Mouse (Mus musculus) left cerebral cortex, adult 2 months (tissue): Measurements from ENCODE around the gene Gm10097. TPM values are rescaled to one million over a fixed set of nuclear protein-coding genes. Genes with fewer than 3 reads are reported as not detected.
A peak's percentile ranks its signal among the peaks of the same experiment; 100 is the strongest.

Source experiments
- DNase-seq, 2 experiments: peaks; one replicate each; pipeline ENCODE4 v3.0.0; 2021 to 2022; ENCODE audit warnings: low spot score in 2 of 2, mixed read lengths in 1 of 2; ENCODE audit errors: extremely low spot score in 1 of 2
- H3K27ac ChIP-seq: fragments of 200-600 bp; 2 replicates; pipeline ENCODE4 v1.8.1; 2022
- H3K4me3 ChIP-seq: fragments of 200-600 bp; 2 replicates; pipeline ENCODE4 v1.8.1; 2022
- CTCF ChIP-seq: fragments of 200-600 bp; IDR thresholded peaks from 2 replicates; pipeline ENCODE4 v1.8.1; 2022; ENCODE audit warnings: antibody characterized with exemption, mild to moderate bottlenecking, moderate library complexity
- intact Hi-C: fragments of 180-260 bp; cut with DNase I; formaldehyde crosslinking; loops from one replicate; pipeline ENCODE4 v1.15.1; 2025
- long read RNA-seq, 2 experiments: library from polyadenylated mRNA; stranded (forward); transcript quantifications; one replicate each; pipeline ENCODE4 v2.0.0; 2021; ENCODE audit warnings: borderline mapping rate in 2 of 2
- total RNA-seq, 2 experiments: library from RNA; stranded (reverse); gene quantifications; 2 replicates each; pipeline ENCODE4 v1.2.3; 2021

Gm10097 gene
- total RNA-seq, result not detected
- long read RNA-seq, experiment 1, result 0 reads
- long read RNA-seq, experiment 2, result 0 reads

GRCm38 (mm10) chr10:5068676-5069265 lies at the start of gene Gm10097:
Gene Gm10097 (plus strand): TSS chr10:5069192.
- intact Hi-C loops, result no loop called here
- H3K27ac ChIP-seq, result peak within 1 kb of the TSS; percentile 53; the same call in 1 of the 2 replicates
- no peak within 1 kb of the TSS for H3K4me3 ChIP-seq
- DNase-seq, result no peak
- no peak for TF ChIP-seq CTCF

- Histone ChIP-seq H3K27ac (no peak overlapping the region), H3K4me3 (no peak overlapping the region)
- intact Hi-C loops, result no loop called here
- no peak for DNase-seq
- TF ChIP-seq CTCF, result no peak
These were observed 43.1 kb upstream of the Gm10097 start for GRCm38 (mm10) chr10:5025906-5026305.

DNA sequence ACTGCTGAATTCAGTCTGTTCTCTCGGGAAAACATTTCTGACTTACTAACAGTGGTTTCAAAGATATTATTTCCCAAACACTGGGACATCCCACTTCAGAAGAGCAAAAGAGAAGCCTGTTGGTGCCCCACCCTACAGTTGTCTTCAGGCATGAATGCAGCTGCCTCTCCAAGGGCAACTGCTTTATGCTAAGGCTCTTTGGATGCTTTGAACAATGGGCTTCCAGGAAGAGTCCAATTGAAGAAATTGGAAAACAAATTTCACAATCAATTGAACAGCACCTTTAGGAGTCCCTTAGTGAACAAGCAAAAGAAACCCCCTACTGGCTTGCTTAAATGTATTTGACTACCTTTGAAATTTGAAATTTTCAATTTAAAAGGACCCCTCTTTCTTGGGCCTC lies 41.8 kb upstream of the Gm10097 start:
- intact Hi-C loops, result no loop called here
- no peak for DNase-seq
- no peak for TF ChIP-seq CTCF

DNA sequence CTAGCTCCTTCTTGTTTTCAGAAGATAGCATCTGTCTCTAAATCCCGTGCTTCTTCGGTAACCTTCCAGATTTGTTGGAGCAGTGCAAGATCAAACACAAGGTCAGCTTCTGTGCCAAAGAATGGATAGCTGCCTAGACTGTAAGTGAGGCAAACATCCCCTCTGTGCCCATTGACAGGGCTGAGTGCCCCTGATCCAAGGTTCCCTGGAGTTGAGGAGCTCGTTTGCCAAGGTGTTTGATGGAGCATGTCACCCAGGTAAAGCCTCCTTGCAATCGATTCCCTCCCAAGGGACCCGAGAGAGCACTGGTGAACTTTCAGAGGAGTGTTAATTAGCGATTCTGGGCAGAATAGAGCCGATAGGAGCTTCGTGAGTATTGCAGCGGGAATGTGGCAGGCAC lies 40.7 kb upstream of the Gm10097 start:
- no peak for TF ChIP-seq CTCF
- intact Hi-C loops, result no loop called here
- no peak for DNase-seq
- Histone ChIP-seq H3K27ac (no peak overlapping the region), H3K4me3 (no peak overlapping the region)

More for the DNA sequence above, 41.8 kb upstream of the Gm10097 start:
- no peak overlapping the region for H3K4me3 ChIP-seq
- H3K27ac ChIP-seq, result no peak overlapping the region

DNA sequence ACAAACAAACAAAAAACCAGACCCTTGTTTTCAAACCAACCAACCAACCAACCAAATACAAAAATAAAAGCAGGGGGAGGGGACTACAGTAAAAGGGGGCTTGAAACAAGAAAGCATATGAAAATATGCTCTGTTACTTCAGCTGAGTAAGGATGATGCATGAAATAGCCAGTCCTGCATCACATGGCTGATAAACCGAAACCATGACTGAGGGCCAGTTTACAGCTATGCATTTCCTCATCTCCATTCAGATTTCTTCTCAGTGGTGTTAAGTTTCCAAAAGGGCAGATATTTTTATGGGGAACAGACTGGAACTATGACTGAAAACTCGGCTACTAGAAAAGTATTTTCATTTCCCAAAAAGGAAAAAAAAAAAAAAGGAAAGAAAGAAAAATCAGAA lies 39.8 kb upstream of the Gm10097 start:
- Histone ChIP-seq H3K4me3 (no peak overlapping the region), H3K27ac (no peak overlapping the region)
- intact Hi-C loops, result no loop called here
- no peak for TF ChIP-seq CTCF
- no peak for DNase-seq

DNA sequence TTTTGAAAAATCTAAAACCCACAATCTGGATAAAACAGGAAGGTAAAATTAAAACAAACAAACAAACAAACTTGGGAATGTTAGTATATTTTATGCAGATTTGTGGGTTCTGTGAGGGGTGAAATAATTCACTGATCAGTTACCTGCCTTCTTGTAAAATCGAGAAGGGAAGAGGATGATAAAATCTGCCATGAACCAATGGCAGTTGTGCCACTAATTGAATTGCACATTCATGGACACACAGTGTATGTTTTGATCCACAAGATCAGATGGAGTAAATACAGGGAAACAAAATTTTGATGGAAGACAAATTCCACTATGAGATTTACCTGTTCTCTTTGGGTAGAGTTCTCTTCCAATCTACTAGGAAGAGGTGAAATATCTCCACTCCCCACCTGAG lies 39.1 kb upstream of the Gm10097 start:
- no peak for DNase-seq
- no peak overlapping the region for H3K4me3 ChIP-seq
- no peak for TF ChIP-seq CTCF
- H3K27ac ChIP-seq, result no peak overlapping the region
- intact Hi-C loops, result no loop called here

- no peak overlapping the region for H3K4me3 ChIP-seq
- DNase-seq, result no peak
- TF ChIP-seq CTCF, result no peak
- intact Hi-C loops, result no loop called here
- no peak overlapping the region for H3K27ac ChIP-seq
These were observed 36.6 kb upstream of the Gm10097 start for GRCm38 (mm10) chr10:5032192-5033048.

- Histone ChIP-seq H3K27ac (no peak overlapping the region), H3K4me3 (no peak overlapping the region)
- no peak for DNase-seq
- no peak for TF ChIP-seq CTCF
- intact Hi-C loops, result no loop called here
These were observed 27.7 kb upstream of the Gm10097 start for GRCm38 (mm10) chr10:5041254-5041653.

GRCm38 (mm10) chr10:5044481-5044880 lies 24.5 kb upstream of the Gm10097 start:
- intact Hi-C loops, result no loop called here
- no peak for TF ChIP-seq CTCF
- no peak overlapping the region for H3K4me3 ChIP-seq
- no peak overlapping the region for H3K27ac ChIP-seq
- DNase-seq, result no peak

DNA sequence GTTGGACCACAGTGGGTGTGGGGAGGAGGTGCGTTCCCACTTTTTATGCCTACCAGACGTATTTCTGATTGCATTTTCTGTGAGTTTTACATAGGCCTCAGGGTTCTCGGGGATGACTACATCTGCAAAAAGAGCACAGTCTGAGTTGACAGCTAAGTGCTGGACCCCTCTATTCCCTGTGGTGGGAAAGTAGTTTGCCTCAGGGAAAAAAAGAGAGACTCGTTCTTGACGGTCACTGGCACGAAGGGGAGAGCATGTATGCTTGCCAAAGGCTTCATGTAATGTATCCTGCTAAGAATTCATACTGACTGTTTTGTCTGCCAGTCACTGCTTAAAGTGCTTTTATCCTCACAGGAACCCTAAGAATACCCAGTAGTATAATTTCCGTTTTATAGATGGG lies 23.8 kb upstream of the Gm10097 start:
- no peak for DNase-seq
- H3K27ac ChIP-seq, result no peak overlapping the region
- TF ChIP-seq CTCF, result no peak
- intact Hi-C loops, result no loop called here
- H3K4me3 ChIP-seq, result no peak overlapping the region

GRCm38 (mm10) chr10:5045671-5046070 lies 23.3 kb upstream of the Gm10097 start:
- Histone ChIP-seq H3K4me3 (no peak overlapping the region), H3K27ac (no peak overlapping the region)
- no peak for TF ChIP-seq CTCF
- no peak for DNase-seq
- intact Hi-C loops, result no loop called here

- Histone ChIP-seq H3K27ac (no peak overlapping the region), H3K4me3 (no peak overlapping the region)
- no peak for TF ChIP-seq CTCF
- intact Hi-C loops, result no loop called here
- no peak for DNase-seq
These were observed 12.7 kb upstream of the Gm10097 start for GRCm38 (mm10) chr10:5056243-5056735.
